Mouse (Mus musculus): ENCODE measurements around the gene Sh2d3c. TPM values are rescaled to one million over a fixed set of nuclear protein-coding genes. Genes with fewer than 3 reads are reported as not detected.

Gene Sh2d3c
- polyA plus RNA-seq, 1 experiment: 0.52 TPM

- H3K4me2 ChIP-seq (ENCODE audit: low read depth): peak overlapping the region; percentile 99
- H3K79me2 ChIP-seq (ENCODE audit: control insufficient read depth, insufficient read depth): peaks cover 7% of the 10 kb centered on the region
- H3K4me3 ChIP-seq: peak overlapping the region; percentile 75
- peak overlapping the region; percentile 12 for H3ac ChIP-seq (ENCODE audit: control insufficient read depth, insufficient read length)
- no peaks in the 10 kb centered on the region for H3K27me3 ChIP-seq (ENCODE audit: control insufficient read depth, insufficient read depth, insufficient read length)
- H3K36me3 ChIP-seq (ENCODE audit: control insufficient read depth, insufficient read depth): no peaks in the 10 kb centered on the region
- TF ChIP-seq MYOD1 (IDR thresholded peaks at IDR 0.05; ENCODE audit: control insufficient read depth in 1 of 3, insufficient read length in 2 of 3, low read depth in 2 of 3) (peak in 2 of 3 experiments; percentile 91 to 94), MYOG (IDR thresholded peaks at IDR 0.05; ENCODE audit: control insufficient read depth in 1 of 3, insufficient read depth in 1 of 3, insufficient read length in 2 of 3, low read depth in 2 of 3) (peak; percentile 62 to 96 (median 96)), TCF3 (IDR thresholded peaks at IDR 0.05; ENCODE audit: insufficient read length, low read depth) (peak; percentile 85), E2F4 (IDR thresholded peaks at IDR 0.05; ENCODE audit: insufficient read depth) (no peak), MAX (IDR thresholded peaks at IDR 0.05; ENCODE audit: low read depth) (peak; percentile 11), POLR2AphosphoS2 (IDR thresholded peaks at IDR 0.05; ENCODE audit: insufficient read length, low read depth) (peak; percentile 96), TCF12 (IDR thresholded peaks at IDR 0.05; ENCODE audit: insufficient read depth, poor library complexity, severe bottlenecking) (no peak), REST (IDR thresholded peaks at IDR 0.05; ENCODE audit: insufficient read depth, insufficient read length) (peak; percentile 36), CEBPB (IDR thresholded peaks at IDR 0.05; ENCODE audit: insufficient read depth, poor library complexity, severe bottlenecking) (no peak), SRF (IDR thresholded peaks at IDR 0.05; ENCODE audit: control insufficient read depth, insufficient read length, low read depth) (peak; percentile 53), POLR2A (IDR thresholded peaks at IDR 0.05; ENCODE audit: insufficient read length, low read depth) (peak; percentile 97), USF1 (IDR thresholded peaks at IDR 0.05; ENCODE audit: low read depth) (no peak)
Observed at GRCm38 (mm10) chr2:32693823-32694411, 26.9 kb upstream of the Sh2d3c start.

DNA sequence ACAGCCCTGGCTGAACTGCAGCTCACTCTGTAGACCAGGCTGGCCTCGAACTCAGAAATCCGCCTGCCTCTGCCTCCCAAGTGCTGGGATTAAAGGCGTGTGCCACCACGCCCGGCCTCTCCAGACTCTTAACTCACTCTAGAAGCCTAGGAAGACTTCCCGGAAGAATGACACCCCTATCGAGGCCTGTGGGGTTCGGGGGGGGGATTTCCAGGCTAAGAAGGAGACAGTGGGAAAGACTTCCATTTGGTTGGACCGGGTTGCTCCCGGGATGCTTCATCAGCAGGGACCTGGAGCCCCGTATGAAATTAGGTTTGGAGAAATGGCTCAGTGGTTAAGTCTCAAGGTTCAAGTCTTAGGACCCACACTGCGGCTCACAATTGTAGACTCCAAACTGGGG lies 26.2 kb upstream of the Sh2d3c start:
- Histone ChIP-seq H3K27me3 (ENCODE audit: control insufficient read depth, insufficient read depth, insufficient read length) (no peaks in the 10 kb centered on the region), H3K36me3 (ENCODE audit: control insufficient read depth, insufficient read depth) (no peaks in the 10 kb centered on the region), H3K79me2 (ENCODE audit: control insufficient read depth, insufficient read depth) (peaks cover 7% of the 10 kb centered on the region), H3K4me2 (ENCODE audit: low read depth) (peak overlapping the region; percentile 77), H3ac (ENCODE audit: control insufficient read depth, insufficient read length) (no peak overlapping the region), H3K4me3 (peak overlapping the region; percentile 75)
- TF ChIP-seq MYOG (IDR thresholded peaks at IDR 0.05; ENCODE audit: control insufficient read depth in 1 of 3, insufficient read depth in 1 of 3, insufficient read length in 2 of 3, low read depth in 2 of 3): no peak

DNA sequence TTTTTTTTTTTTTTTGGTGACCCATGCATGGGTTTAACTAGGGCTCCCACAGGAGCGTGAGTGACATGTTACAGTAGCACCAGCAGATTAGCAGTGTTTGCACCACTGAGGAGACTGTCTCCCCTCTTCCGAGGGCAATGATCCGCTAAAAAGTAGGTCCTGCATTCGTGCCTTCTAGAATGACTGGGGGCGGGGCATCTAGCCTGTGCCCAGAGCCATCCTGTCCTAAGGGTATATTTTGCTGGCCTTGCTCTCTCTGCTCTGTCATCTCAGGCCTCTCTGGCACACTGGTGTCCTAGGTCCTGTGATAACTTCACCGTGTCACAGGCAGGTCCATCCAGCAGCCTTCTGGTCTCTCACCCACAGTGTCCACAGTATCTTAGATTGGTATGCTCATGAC lies 21.2 kb upstream of the Sh2d3c start:
- TF ChIP-seq MYOG (IDR thresholded peaks at IDR 0.05; ENCODE audit: control insufficient read depth in 1 of 3, insufficient read depth in 1 of 3, insufficient read length in 2 of 3, low read depth in 2 of 3) (no peak), MAX (IDR thresholded peaks at IDR 0.05; ENCODE audit: low read depth) (no peak), CEBPB (IDR thresholded peaks at IDR 0.05; ENCODE audit: insufficient read depth, poor library complexity, severe bottlenecking) (no peak), POLR2AphosphoS2 (IDR thresholded peaks at IDR 0.05; ENCODE audit: insufficient read length, low read depth) (no peak), TCF3 (IDR thresholded peaks at IDR 0.05; ENCODE audit: insufficient read length, low read depth) (no peak), USF1 (IDR thresholded peaks at IDR 0.05; ENCODE audit: low read depth) (no peak), SRF (IDR thresholded peaks at IDR 0.05; ENCODE audit: control insufficient read depth, insufficient read length, low read depth) (no peak), E2F4 (IDR thresholded peaks at IDR 0.05; ENCODE audit: insufficient read depth) (no peak), REST (IDR thresholded peaks at IDR 0.05; ENCODE audit: insufficient read depth, insufficient read length) (no peak), MYOD1 (IDR thresholded peaks at IDR 0.05; ENCODE audit: control insufficient read depth in 1 of 3, insufficient read length in 2 of 3, low read depth in 2 of 3) (no peak), TCF12 (IDR thresholded peaks at IDR 0.05; ENCODE audit: insufficient read depth, poor library complexity, severe bottlenecking) (no peak), POLR2A (IDR thresholded peaks at IDR 0.05; ENCODE audit: insufficient read length, low read depth) (no peak)
- Histone ChIP-seq H3K27me3 (ENCODE audit: control insufficient read depth, insufficient read depth, insufficient read length) (no peaks in the 10 kb centered on the region), H3K36me3 (ENCODE audit: control insufficient read depth, insufficient read depth) (no peaks in the 10 kb centered on the region), H3K4me2 (ENCODE audit: low read depth) (no peak overlapping the region), H3K79me2 (ENCODE audit: control insufficient read depth, insufficient read depth) (no peaks in the 10 kb centered on the region), H3K4me3 (no peak overlapping the region), H3ac (ENCODE audit: control insufficient read depth, insufficient read length) (no peak overlapping the region)

- H3K36me3 ChIP-seq (ENCODE audit: control insufficient read depth, insufficient read depth): peaks cover 8% of the 10 kb centered on the region
- no peak for TF ChIP-seq SRF (IDR thresholded peaks at IDR 0.05; ENCODE audit: control insufficient read depth, insufficient read length, low read depth)
- TF ChIP-seq CEBPB (IDR thresholded peaks at IDR 0.05; ENCODE audit: insufficient read depth, poor library complexity, severe bottlenecking): no peak
- no peak for TF ChIP-seq MAX (IDR thresholded peaks at IDR 0.05; ENCODE audit: low read depth)
- no peaks in the 10 kb centered on the region for H3K79me2 ChIP-seq (ENCODE audit: control insufficient read depth, insufficient read depth)
- no peak overlapping the region for H3K4me2 ChIP-seq (ENCODE audit: low read depth)
- no peak overlapping the region for H3K4me3 ChIP-seq
- no peaks in the 10 kb centered on the region for H3K27me3 ChIP-seq (ENCODE audit: control insufficient read depth, insufficient read depth, insufficient read length)
- no peak overlapping the region for H3ac ChIP-seq (ENCODE audit: control insufficient read depth, insufficient read length)
Observed at GRCm38 (mm10) chr2:32700966-32701743, 19.7 kb upstream of the Sh2d3c start.

- Histone ChIP-seq H3ac (ENCODE audit: control insufficient read depth, insufficient read length) (no peak overlapping the region), H3K79me2 (ENCODE audit: control insufficient read depth, insufficient read depth) (peaks cover 6% of the 10 kb centered on the region), H3K27me3 (ENCODE audit: control insufficient read depth, insufficient read depth, insufficient read length) (no peaks in the 10 kb centered on the region), H3K4me2 (ENCODE audit: low read depth) (no peak overlapping the region), H3K4me3 (no peak overlapping the region), H3K36me3 (ENCODE audit: control insufficient read depth, insufficient read depth) (peaks cover 26% of the 10 kb centered on the region)
- TF ChIP-seq TCF12 (IDR thresholded peaks at IDR 0.05; ENCODE audit: insufficient read depth, poor library complexity, severe bottlenecking) (no peak), USF1 (IDR thresholded peaks at IDR 0.05; ENCODE audit: low read depth) (no peak), REST (IDR thresholded peaks at IDR 0.05; ENCODE audit: insufficient read depth, insufficient read length) (no peak)
Observed at GRCm38 (mm10) chr2:32703046-32703445, 17.8 kb upstream of the Sh2d3c start.

All from myocyte (in vitro differentiated cells).